Mouse (Mus musculus) liver, embryonic 16.5 days (tissue): ENCODE measurements at regions not wholly inside any gene's neighbourhood (a gene's known extent, or its start where the extent isn't known, plus 50 kb on each side); places are given as distances from the start of the nearest gene placed in this dataset.
"Not testable (repeated sequence)": the region's sequence is repeated elsewhere in the genome, so short reads cannot be mapped to it uniquely, and the experiment has no call there.

Experiments
- ATAC-seq: fragments of 200-750 bp; cut with Nextera tagmentation; 2 replicates; pipeline ENCODE4 v1.8.0; 2017; ENCODE audit warnings: low read depth, mild to moderate bottlenecking, moderate number of reproducible peaks, moderate library complexity
- H3K27ac ChIP-seq: fragments of 300-500 bp; sonication (generic); 2 replicates; pipeline ENCODE4 v1.5.1; 2014; ENCODE audit warnings: mild to moderate bottlenecking, low read length
- H3K27me3 ChIP-seq: fragments of 300-500 bp; sonication (generic); 2 replicates; pipeline ENCODE4 v1.6.1; 2014; ENCODE audit warnings: low read depth, low read length, mixed read lengths; ENCODE audit not compliant: control insufficient read depth, insufficient read depth
- H3K36me3 ChIP-seq: fragments of 300-500 bp; sonication (generic); 2 replicates; pipeline ENCODE4 v1.6.1; 2014; ENCODE audit warnings: mild to moderate bottlenecking; ENCODE audit not compliant: control insufficient read depth, insufficient read depth
- H3K4me1 ChIP-seq: fragments of 300-500 bp; sonication (generic); 2 replicates; pipeline ENCODE4 v1.6.1; 2014; ENCODE audit warnings: low read depth, low read length, mixed read lengths; ENCODE audit not compliant: control insufficient read depth
- H3K4me2 ChIP-seq: fragments of 300-500 bp; sonication (generic); 2 replicates; pipeline ENCODE4 v1.6.1; 2014; ENCODE audit warnings: low read depth, low read length, mixed read lengths
- H3K4me3 ChIP-seq: fragments of 300-500 bp; sonication (generic); 2 replicates; pipeline ENCODE4 v1.5.1; 2014; ENCODE audit warnings: low read depth, mild to moderate bottlenecking, low read length
- H3K9ac ChIP-seq: fragments of 300-500 bp; sonication (generic); 2 replicates; pipeline ENCODE4 v1.6.1; 2014; ENCODE audit warnings: low read depth, low read length
- H3K9me3 ChIP-seq: fragments of 300-500 bp; sonication (generic); replicated peaks from 2 replicates; pipeline ENCODE4 v1.6.1; 2016; ENCODE audit warnings: low read length; ENCODE audit not compliant: control insufficient read depth
- WGBS: fragments of 180-500 bp; shearing (Covaris S2); extraction: QIAGEN DNeasy Blood & Tissue Kit; methylation state at CpG from one replicate; pipeline ENCODE4 v1.1.7; 2014; ENCODE audit not compliant: insufficient replicate concordance; 5-methylcytosine and 5-hydroxymethylcytosine counted together

- H3K9me3 ChIP-seq, result no peaks in the 10 kb centered on the region
- no peak overlapping the region for H3K9ac ChIP-seq
- H3K27ac ChIP-seq, result no peak overlapping the region
- peaks cover 4% of the 10 kb centered on the region; the same call in 1 of the 2 replicates for H3K4me1 ChIP-seq
- H3K36me3 ChIP-seq, result no peaks in the 10 kb centered on the region
- no peak for ATAC-seq
- no peak overlapping the region for H3K4me3 ChIP-seq
- H3K27me3 ChIP-seq, result no peaks in the 10 kb centered on the region
- no peak overlapping the region for H3K4me2 ChIP-seq
- whole genome bisulfite sequencing, result 42% methylated on average over 2 of the region's 2 CpGs
Measured at GRCm38 (mm10) chr13:99128979-99129378, 55.6 kb upstream of the Zfp366 start.

- H3K9me3 ChIP-seq, result no peaks in the 10 kb centered on the region
- 53% methylated on average over 5 of the region's 5 CpGs for WGBS
- no peak for ATAC-seq
Measured at GRCm38 (mm10) chr13:99128284-99128691, 56.3 kb upstream of the Zfp366 start.

GRCm38 (mm10) chr13:99127716-99128115, 56.9 kb upstream of the Zfp366 start:
- 57% methylated on average over 5 of the region's 5 CpGs for WGBS

More at GRCm38 (mm10) chr13:99128284-99128691, 56.3 kb upstream of the Zfp366 start:
- no peaks in the 10 kb centered on the region for H3K27me3 ChIP-seq
- H3K9ac ChIP-seq, result no peak overlapping the region
- no peaks in the 10 kb centered on the region for H3K36me3 ChIP-seq
- H3K4me3 ChIP-seq, result no peak overlapping the region
- H3K27ac ChIP-seq, result no peak overlapping the region
- H3K4me1 ChIP-seq, result peaks cover 11% of the 10 kb centered on the region
- H3K4me2 ChIP-seq, result no peak overlapping the region

GRCm38 (mm10) chr13:99126971-99127370, 57.7 kb upstream of the Zfp366 start:
- H3K4me1 ChIP-seq, result peaks cover 11% of the 10 kb centered on the region
- H3K36me3 ChIP-seq, H3K4me3 ChIP-seq, H3K9ac ChIP-seq, H3K27ac ChIP-seq, ATAC-seq, H3K9me3 ChIP-seq, H3K4me2 ChIP-seq, H3K27me3 ChIP-seq: not testable (repeated sequence)
- 83% methylated on average over 10 of the region's 10 CpGs for WGBS

More at GRCm38 (mm10) chr13:99127716-99128115, 56.9 kb upstream of the Zfp366 start:
- no peaks in the 10 kb centered on the region for H3K27me3 ChIP-seq
- ATAC-seq, result no peak
- H3K36me3 ChIP-seq, result no peaks in the 10 kb centered on the region
- H3K9me3 ChIP-seq, result no peaks in the 10 kb centered on the region
- no peak overlapping the region for H3K4me3 ChIP-seq
- H3K4me1 ChIP-seq, result peaks cover 11% of the 10 kb centered on the region
- H3K9ac ChIP-seq, result no peak overlapping the region
- no peak overlapping the region for H3K4me2 ChIP-seq
- H3K27ac ChIP-seq, result no peak overlapping the region

GRCm38 (mm10) chr13:99126538-99126937, 58.1 kb upstream of the Zfp366 start:
- H3K4me3 ChIP-seq, result no peak overlapping the region
- no peaks in the 10 kb centered on the region for H3K27me3 ChIP-seq
- no peaks in the 10 kb centered on the region for H3K36me3 ChIP-seq
- ATAC-seq, result no peak
- no peak overlapping the region for H3K9ac ChIP-seq
- H3K4me1 ChIP-seq, result peaks cover 11% of the 10 kb centered on the region
- H3K4me2 ChIP-seq, result no peak overlapping the region
- no peak overlapping the region for H3K27ac ChIP-seq
- WGBS, result 44% methylated on average over 8 of the region's 8 CpGs
- H3K9me3 ChIP-seq, result no peaks in the 10 kb centered on the region

- Histone ChIP-seq H3K27ac (no peak overlapping the region), H3K4me2 (no peak overlapping the region), H3K9ac (no peak overlapping the region), H3K27me3 (no peaks in the 10 kb centered on the region), H3K4me3 (no peak overlapping the region), H3K36me3 (no peaks in the 10 kb centered on the region), H3K9me3 (no peaks in the 10 kb centered on the region), H3K4me1 (peaks cover 11% of the 10 kb centered on the region)
- 24% methylated on average over 1 of the region's 1 CpGs for WGBS
- ATAC-seq, result no peak
Measured at GRCm38 (mm10) chr13:99125946-99126345, 58.7 kb upstream of the Zfp366 start.

- WGBS, result 70% methylated on average over 10 of the region's 10 CpGs
- ATAC-seq, result no peak
- Histone ChIP-seq H3K36me3 (no peaks in the 10 kb centered on the region), H3K9ac (no peak overlapping the region), H3K4me3 (no peak overlapping the region), H3K4me1 (peaks cover 11% of the 10 kb centered on the region), H3K4me2 (no peak overlapping the region), H3K27ac (no peak overlapping the region), H3K27me3 (no peaks in the 10 kb centered on the region), H3K9me3 (no peaks in the 10 kb centered on the region)
Measured at GRCm38 (mm10) chr13:99124894-99125570, 59.6 kb upstream of the Zfp366 start.

- ATAC-seq, result no peak
- no peak overlapping the region for H3K9ac ChIP-seq
- 36% methylated on average over 2 of the region's 2 CpGs for WGBS
- no peaks in the 10 kb centered on the region for H3K36me3 ChIP-seq
- H3K27ac ChIP-seq, result no peak overlapping the region
- H3K4me2 ChIP-seq, result no peak overlapping the region
- peaks cover 11% of the 10 kb centered on the region for H3K4me1 ChIP-seq
- no peaks in the 10 kb centered on the region for H3K27me3 ChIP-seq
- H3K9me3 ChIP-seq, result no peaks in the 10 kb centered on the region
- no peak overlapping the region for H3K4me3 ChIP-seq
Measured at GRCm38 (mm10) chr13:99124141-99124540, 60.5 kb upstream of the Zfp366 start.

- Histone ChIP-seq H3K27me3 (no peaks in the 10 kb centered on the region), H3K9me3 (no peaks in the 10 kb centered on the region), H3K4me3 (no peak overlapping the region), H3K4me2 (peak overlapping the region; percentile 30; the same call in 1 of the 2 replicates), H3K9ac (no peak overlapping the region), H3K27ac (peak overlapping the region; percentile 37; the same call in 1 of the 2 replicates), H3K36me3 (no peaks in the 10 kb centered on the region), H3K4me1 (peaks cover 11% of the 10 kb centered on the region)
- WGBS, result 56% methylated on average over 12 of the region's 12 CpGs
- ATAC-seq, result peak; percentile 84
Measured at GRCm38 (mm10) chr13:99123476-99124140, 61.0 kb upstream of the Zfp366 start.
